Mouse (Mus musculus) forebrain, embryonic 15.5 days (tissue): ENCODE results near the gene Ern1. TPM values are rescaled to one million over a fixed set of nuclear protein-coding genes. Genes with fewer than 3 reads are reported as not detected.

Source experiments
- ATAC-seq: fragments of 200-750 bp; cut with Nextera tagmentation; replicated peaks from 2 replicates; pipeline ENCODE4 v1.8.0; 2017; ENCODE audit warnings: mild to moderate bottlenecking, moderate TSS enrichment, moderate library complexity
- H3K27ac ChIP-seq: fragments of 300-500 bp; sonication (generic); replicated peaks from 2 replicates; pipeline ENCODE4 v1.5.1; 2015; ENCODE audit warnings: mild to moderate bottlenecking, inconsistent platforms
- H3K27me3 ChIP-seq: fragments of 300-500 bp; sonication (generic); 2 replicates; pipeline ENCODE4 v1.6.1; 2015; ENCODE audit warnings: inconsistent platforms
- H3K36me3 ChIP-seq: fragments of 300-500 bp; sonication (generic); 2 replicates; pipeline ENCODE4 v1.6.1; 2015; ENCODE audit warnings: mild to moderate bottlenecking, inconsistent platforms
- H3K4me1 ChIP-seq: fragments of 300-500 bp; sonication (generic); 2 replicates; pipeline ENCODE4 v1.6.1; 2015; ENCODE audit warnings: inconsistent platforms
- H3K4me2 ChIP-seq: fragments of 300-500 bp; sonication (generic); replicated peaks from 2 replicates; pipeline ENCODE4 v1.6.1; 2015; ENCODE audit warnings: mild to moderate bottlenecking, inconsistent platforms
- H3K4me3 ChIP-seq: fragments of 300-500 bp; sonication (generic); 2 replicates; pipeline ENCODE4 v1.5.1; 2015; ENCODE audit warnings: mild to moderate bottlenecking, inconsistent platforms
- H3K9ac ChIP-seq: fragments of 300-500 bp; sonication (generic); replicated peaks from 2 replicates; pipeline ENCODE4 v1.6.1; 2015; ENCODE audit warnings: mild to moderate bottlenecking, inconsistent platforms
- H3K9me3 ChIP-seq: fragments of 300-500 bp; sonication (generic); 2 replicates; pipeline ENCODE4 v1.6.1; 2016; ENCODE audit warnings: inconsistent platforms
- WGBS: fragments of 180-500 bp; shearing (Covaris S2); methylation state at CpG from one replicate; pipeline ENCODE4 v1.1.7; 2015; ENCODE audit warnings: mixed read lengths; 5-methylcytosine and 5-hydroxymethylcytosine counted together
- polyA plus RNA-seq: library from polyadenylated mRNA; unstranded; fragments of >200 nt; fragmentation: Nextera tagmentation; extraction: Ambion mirVana; gene quantifications from 2 replicates; pipeline ENCODE4 v1.2.1, GENCODE M21; 2015

The Ern1 gene
- polyA plus RNA-seq, 1 experiment from 2014 or later: 5.5 TPM

DNA sequence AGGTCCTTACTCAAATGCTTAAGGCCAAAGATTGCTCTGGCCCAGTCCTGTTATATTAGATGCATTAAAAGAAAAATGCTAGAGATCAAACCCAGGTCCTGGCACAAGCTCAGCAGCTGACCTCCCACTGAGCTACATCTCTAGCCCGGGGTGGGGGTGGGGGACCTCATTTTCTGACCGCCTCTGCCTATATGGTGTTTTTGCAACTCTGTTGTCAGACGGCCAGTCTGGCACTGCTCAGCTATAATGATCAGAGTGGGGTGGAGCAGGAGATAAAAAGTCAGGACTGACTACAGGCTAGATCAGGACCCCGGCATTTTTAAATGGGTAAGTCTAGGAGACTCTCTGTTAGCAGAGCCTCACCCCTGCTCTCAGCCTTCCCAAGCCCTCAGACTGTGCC, 30.7 kb upstream of the Ern1 start:
- no peak overlapping the region for H3K9ac ChIP-seq
- H3K27me3 ChIP-seq: no peaks in the 10 kb centered on the region
- ATAC-seq: no peak
- WGBS: 46% methylated on average over 4 of the region's 4 CpGs
- H3K4me1 ChIP-seq: peaks cover 11% of the 10 kb centered on the region; the same call in 1 of the 2 replicates
- H3K36me3 ChIP-seq: no peaks in the 10 kb centered on the region
- H3K27ac ChIP-seq: no peak overlapping the region
- H3K4me3 ChIP-seq: no peak overlapping the region
- no peak overlapping the region for H3K4me2 ChIP-seq
- H3K9me3 ChIP-seq: no peaks in the 10 kb centered on the region

- Histone ChIP-seq H3K9ac (no peak overlapping the region), H3K4me2 (no peak overlapping the region), H3K27me3 (no peaks in the 10 kb centered on the region), H3K4me1 (peaks cover 2% of the 10 kb centered on the region; the same call in 1 of the 2 replicates), H3K27ac (no peak overlapping the region), H3K4me3 (no peak overlapping the region), H3K36me3 (peaks cover 8% of the 10 kb centered on the region; the same call in 1 of the 2 replicates), H3K9me3 (no peaks in the 10 kb centered on the region)
- ATAC-seq: no peak
- 75% methylated on average over 16 of the region's 16 CpGs for WGBS
Measured at GRCm38 (mm10) chr11:106515079-106515745, 27.6 kb upstream of the Ern1 start.

DNA sequence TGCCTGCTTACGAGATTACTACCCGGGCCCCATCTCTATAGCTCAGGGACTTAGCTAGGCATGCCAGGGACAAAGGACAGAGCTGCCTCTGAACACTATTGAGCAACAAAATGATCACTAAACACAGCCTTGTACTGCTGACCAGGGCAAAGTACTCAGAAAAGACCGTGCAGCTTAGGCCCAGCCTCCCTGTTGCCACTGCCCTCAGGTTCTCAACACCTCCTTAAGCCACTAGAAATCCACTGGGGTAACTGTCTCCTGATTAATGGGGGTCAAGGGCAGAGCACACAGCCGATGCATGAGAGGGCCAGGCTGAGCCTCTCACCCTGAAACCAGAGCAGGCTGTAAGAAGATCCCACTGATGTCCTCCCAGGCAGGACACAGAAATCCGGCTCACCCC, 26.8 kb upstream of the Ern1 start:
- H3K4me1 ChIP-seq: no peaks in the 10 kb centered on the region
- 65% methylated on average over 5 of the region's 5 CpGs for WGBS
- peaks cover 12% of the 10 kb centered on the region; the same call in 1 of the 2 replicates for H3K36me3 ChIP-seq
- no peak overlapping the region for H3K27ac ChIP-seq
- ATAC-seq: no peak
- H3K4me2 ChIP-seq: no peak overlapping the region
- no peaks in the 10 kb centered on the region for H3K9me3 ChIP-seq
- no peak overlapping the region for H3K9ac ChIP-seq
- H3K27me3 ChIP-seq: no peaks in the 10 kb centered on the region
- H3K4me3 ChIP-seq: no peak overlapping the region

DNA sequence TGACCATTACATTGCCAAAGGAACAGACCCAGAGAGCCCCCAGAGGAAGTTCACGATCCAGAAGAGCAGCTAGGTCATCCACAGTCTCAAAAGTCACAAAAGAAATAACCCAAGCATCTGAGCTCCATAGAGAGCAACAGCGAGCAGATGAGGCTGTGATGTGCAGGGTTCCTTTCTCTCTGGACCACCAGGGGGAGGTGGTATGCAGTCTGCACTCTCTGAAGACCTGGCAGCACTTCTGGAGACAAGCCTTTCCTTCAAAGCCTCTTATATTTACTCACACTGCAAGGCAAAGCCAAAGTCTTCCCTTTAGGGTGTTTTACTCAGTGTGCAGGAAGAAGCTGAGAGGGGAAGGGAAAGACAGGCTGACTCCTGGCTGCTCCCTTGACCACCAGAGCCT, 25.5 kb upstream of the Ern1 start:
- Histone ChIP-seq H3K9ac (0 out of 2 replicates have a peak overlapping the region, but pooled peaks have one; percentile 15), H3K4me2 (no peak overlapping the region), H3K4me1 (no peaks in the 10 kb centered on the region), H3K4me3 (no peak overlapping the region), H3K27ac (no peak overlapping the region), H3K36me3 (peaks cover 21% of the 10 kb centered on the region; the same call in 1 of the 2 replicates), H3K9me3 (no peaks in the 10 kb centered on the region), H3K27me3 (no peaks in the 10 kb centered on the region)
- WGBS: 41% methylated on average over 2 of the region's 2 CpGs
- ATAC-seq: no peak

GRCm38 (mm10) chr11:106512006-106512390, 24.3 kb upstream of the Ern1 start:
- ATAC-seq: no peak
- WGBS: 92% methylated on average over 7 of the region's 7 CpGs
- no peak overlapping the region for H3K4me3 ChIP-seq

DNA sequence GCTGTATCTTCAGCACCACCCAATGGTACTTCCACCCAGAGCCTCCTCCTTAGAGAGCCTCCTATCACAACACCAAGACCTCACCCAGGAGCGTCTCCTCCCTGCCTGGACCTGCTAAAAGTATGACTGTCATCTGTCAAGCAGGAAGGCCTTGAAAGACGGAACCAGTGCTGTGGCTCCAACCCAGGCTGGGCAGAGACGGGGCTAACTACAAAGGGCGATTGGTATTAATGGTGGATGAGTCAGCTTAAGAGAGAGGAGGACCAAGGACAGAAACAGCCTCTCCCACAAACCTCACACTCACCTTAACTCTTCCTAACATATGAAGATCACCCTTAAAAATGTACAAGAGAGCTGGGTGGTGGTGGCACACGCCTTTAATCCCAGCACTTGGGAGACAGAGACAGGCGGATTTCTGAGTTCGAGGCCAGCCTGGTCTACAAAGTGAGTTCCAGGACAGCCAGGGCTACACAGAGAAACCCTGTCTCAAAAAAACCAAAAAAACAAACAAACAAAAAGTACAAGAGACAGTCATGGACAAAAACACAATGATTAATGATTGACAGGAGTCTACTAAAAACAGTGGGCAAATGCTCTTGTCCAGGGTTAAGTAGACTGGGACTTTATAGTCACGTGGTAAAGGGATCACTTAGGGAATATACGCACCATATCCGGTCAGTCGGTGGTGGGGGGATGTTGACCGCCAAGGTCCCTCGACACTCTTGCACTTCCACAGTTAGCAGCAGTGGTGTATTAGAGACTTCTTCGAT, 23.8 kb upstream of the Ern1 start:
- WGBS: 93% methylated on average over 14 of the region's 14 CpGs

More at GRCm38 (mm10) chr11:106512006-106512390, 24.3 kb upstream of the Ern1 start:
- H3K27me3 ChIP-seq: no peaks in the 10 kb centered on the region
- no peaks in the 10 kb centered on the region for H3K4me1 ChIP-seq
- H3K36me3 ChIP-seq: peaks cover 21% of the 10 kb centered on the region; the same call in 1 of the 2 replicates
- H3K4me2 ChIP-seq: no peak overlapping the region
- H3K27ac ChIP-seq: no peak overlapping the region
- no peaks in the 10 kb centered on the region for H3K9me3 ChIP-seq
- H3K9ac ChIP-seq: no peak overlapping the region

GRCm38 (mm10) chr11:106507638-106508037, 20.0 kb upstream of the Ern1 start:
- H3K27me3 ChIP-seq: no peaks in the 10 kb centered on the region
- H3K27ac ChIP-seq: no peak overlapping the region
- WGBS: 89% methylated on average over 7 of the region's 7 CpGs
- H3K4me1 ChIP-seq: peaks cover under 1% of the 10 kb centered on the region; the same call in 1 of the 2 replicates
- H3K9me3 ChIP-seq: no peaks in the 10 kb centered on the region
- no peak overlapping the region for H3K4me3 ChIP-seq
- peaks cover 21% of the 10 kb centered on the region; the same call in 1 of the 2 replicates for H3K36me3 ChIP-seq
- no peak overlapping the region for H3K4me2 ChIP-seq
- no peak for ATAC-seq
- no peak overlapping the region for H3K9ac ChIP-seq

More for the DNA sequence above, 23.8 kb upstream of the Ern1 start:
- no peak overlapping the region for H3K27ac ChIP-seq
- no peaks in the 10 kb centered on the region for H3K4me1 ChIP-seq
- no peak overlapping the region for H3K4me3 ChIP-seq
- no peak overlapping the region for H3K4me2 ChIP-seq
- ATAC-seq: no peak
- H3K27me3 ChIP-seq: no peaks in the 10 kb centered on the region
- H3K36me3 ChIP-seq: peaks cover 21% of the 10 kb centered on the region; the same call in 1 of the 2 replicates
- H3K9me3 ChIP-seq: no peaks in the 10 kb centered on the region
- no peak overlapping the region for H3K9ac ChIP-seq

DNA sequence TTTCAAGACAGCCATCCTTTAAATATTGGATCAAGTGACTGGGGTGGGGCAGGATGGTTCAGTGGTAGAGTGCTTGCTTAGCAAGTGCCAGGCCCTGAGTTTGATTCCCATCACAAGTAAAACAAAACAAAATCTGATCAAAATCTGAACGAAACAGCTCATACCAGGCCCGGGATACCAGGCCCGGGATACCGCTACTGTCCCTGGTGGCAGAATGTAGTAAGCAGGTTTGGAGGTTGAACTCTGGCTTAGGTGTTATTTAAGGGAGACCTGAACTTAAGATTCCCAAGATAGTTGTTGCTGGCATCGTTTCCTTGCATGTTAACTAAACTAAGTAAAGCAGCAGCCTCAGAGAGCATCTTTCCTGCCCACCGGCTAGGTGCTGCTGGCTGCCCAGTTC, 18.6 kb upstream of the Ern1 start:
- Histone ChIP-seq H3K36me3 (peaks cover 21% of the 10 kb centered on the region; the same call in 1 of the 2 replicates), H3K4me3 (no peak overlapping the region), H3K4me1 (peaks cover 12% of the 10 kb centered on the region), H3K4me2 (no peak overlapping the region), H3K9me3 (no peaks in the 10 kb centered on the region), H3K27ac (no peak overlapping the region), H3K27me3 (no peaks in the 10 kb centered on the region), H3K9ac (no peak overlapping the region)
- WGBS: 86% methylated on average over 6 of the region's 6 CpGs
- no peak for ATAC-seq

DNA sequence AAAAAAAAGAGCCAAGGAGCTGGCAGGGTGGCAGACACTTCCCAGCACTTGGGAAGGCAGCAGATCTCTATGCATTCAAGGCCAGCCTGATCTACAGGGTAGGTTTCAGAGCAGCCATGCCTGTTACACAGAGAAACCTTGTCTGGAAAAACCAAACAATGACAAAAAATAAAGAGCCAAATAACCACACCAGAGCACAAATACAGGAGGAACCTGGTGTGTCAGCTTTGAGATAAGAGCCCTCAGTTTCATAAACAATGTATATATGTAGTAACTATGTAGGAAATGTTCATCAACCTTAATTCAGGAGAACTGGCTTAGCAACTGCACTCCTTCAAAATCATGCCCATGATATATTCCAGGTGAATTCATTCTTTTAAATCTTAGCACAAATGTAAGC, 16.5 kb upstream of the Ern1 start:
- H3K4me3 ChIP-seq: no peak overlapping the region
- peaks cover 15% of the 10 kb centered on the region for H3K4me1 ChIP-seq
- no peak overlapping the region for H3K27ac ChIP-seq
- no peak for ATAC-seq
- no peak overlapping the region for H3K4me2 ChIP-seq
- no peaks in the 10 kb centered on the region for H3K9me3 ChIP-seq
- no peaks in the 10 kb centered on the region for H3K27me3 ChIP-seq
- H3K36me3 ChIP-seq: peaks cover 6% of the 10 kb centered on the region; the same call in 1 of the 2 replicates
- no peak overlapping the region for H3K9ac ChIP-seq

GRCm38 (mm10) chr11:106503425-106503717, 15.7 kb upstream of the Ern1 start:
- ATAC-seq: no peak
- Histone ChIP-seq H3K9me3 (no peaks in the 10 kb centered on the region), H3K9ac (no peak overlapping the region), H3K4me1 (peaks cover 15% of the 10 kb centered on the region), H3K27me3 (no peaks in the 10 kb centered on the region), H3K4me3 (no peak overlapping the region), H3K4me2 (no peak overlapping the region), H3K36me3 (no peaks in the 10 kb centered on the region), H3K27ac (peak overlapping the region; percentile 20; the same call in 1 of the 2 replicates)
- 77% methylated on average over 4 of the region's 4 CpGs for WGBS

- ATAC-seq: no peak
- Histone ChIP-seq H3K4me2 (no peak overlapping the region), H3K27ac (peak overlapping the region; percentile 20; the same call in 1 of the 2 replicates), H3K4me3 (no peak overlapping the region), H3K36me3 (no peaks in the 10 kb centered on the region), H3K4me1 (peaks cover 15% of the 10 kb centered on the region), H3K27me3 (no peaks in the 10 kb centered on the region), H3K9me3 (no peaks in the 10 kb centered on the region), H3K9ac (no peak overlapping the region)
- WGBS: 50% methylated on average over 13 of the region's 13 CpGs
Measured at GRCm38 (mm10) chr11:106502631-106503424, 15.2 kb upstream of the Ern1 start.

GRCm38 (mm10) chr11:106502159-106502505, 14.5 kb upstream of the Ern1 start:
- no peaks in the 10 kb centered on the region for H3K36me3 ChIP-seq
- ATAC-seq: no peak
- H3K4me1 ChIP-seq: peaks cover 15% of the 10 kb centered on the region
- H3K4me2 ChIP-seq: peak overlapping the region; percentile 71
- H3K27me3 ChIP-seq: no peaks in the 10 kb centered on the region
- no peaks in the 10 kb centered on the region for H3K9me3 ChIP-seq
- peak overlapping the region; percentile 84 for H3K4me3 ChIP-seq
- peak overlapping the region; percentile 96 for H3K27ac ChIP-seq
- peak overlapping the region; percentile 97; the same call in 1 of the 2 replicates for H3K9ac ChIP-seq
